Mouse (Mus musculus) liver, adult 2 months (tissue): ENCODE measurements at regions not wholly inside any gene's neighbourhood (a gene's known extent, or its start where the extent isn't known, plus 50 kb on each side); places are given as distances from the start of the nearest gene placed in this dataset.

Experiments
- DNase-seq: peaks from one replicate; pipeline ENCODE4 v3.0.0-alpha.2; 2011; ENCODE audit warnings: low read depth, low spot score; ENCODE audit errors: extremely low read depth
- H3K27ac ChIP-seq: fragments of 200-500 bp; replicated peaks from 2 replicates; pipeline ENCODE4 v1.5.1; 2012; ENCODE audit warnings: low read depth, mild to moderate bottlenecking, control low read depth, inconsistent platforms, low read length; ENCODE audit not compliant: insufficient read depth
- H3K27me3 ChIP-seq: fragments of 200-500 bp; 2 replicates; pipeline ENCODE4 v1.6.1; 2012; ENCODE audit warnings: mild to moderate bottlenecking, moderate library complexity, low read length, inconsistent platforms; ENCODE audit not compliant: control insufficient read depth, insufficient read depth
- H3K36me3 ChIP-seq: fragments of 200-500 bp; 2 replicates; pipeline ENCODE4 v1.6.1; 2012; ENCODE audit warnings: low read length, inconsistent platforms; ENCODE audit not compliant: control insufficient read depth, insufficient read depth
- H3K4me1 ChIP-seq: fragments of 200-500 bp; 2 replicates; pipeline ENCODE4 v1.6.1; 2011; ENCODE audit warnings: low read length; ENCODE audit not compliant: control insufficient read depth, insufficient read depth
- H3K4me3 ChIP-seq: fragments of 200-500 bp; 2 replicates; pipeline ENCODE4 v1.5.1; 2011; ENCODE audit warnings: low read depth, mild to moderate bottlenecking, control low read depth, low read length, moderate library complexity; ENCODE audit not compliant: insufficient read depth
- H3K79me2 ChIP-seq: fragments of 200-500 bp; 2 replicates; pipeline ENCODE4 v1.6.1; 2012; ENCODE audit warnings: inconsistent platforms, mild to moderate bottlenecking, low read length, moderate library complexity; ENCODE audit not compliant: control insufficient read depth, insufficient read depth
- H3K9ac ChIP-seq: fragments of 200-500 bp; 2 replicates; pipeline ENCODE4 v1.6.1; 2012; ENCODE audit warnings: low read depth, mild to moderate bottlenecking, control low read depth, inconsistent platforms, low read length
- CTCF ChIP-seq: fragments of 200-500 bp; IDR thresholded peaks from 2 replicates; pipeline ENCODE4 v1.5.1; 2011; ENCODE audit warnings: low read depth, low read length, control low read depth
- POLR2A ChIP-seq: fragments of 200-500 bp; IDR thresholded peaks from 2 replicates; pipeline ENCODE4 v1.6.1; 2011; ENCODE audit warnings: low read length, control low read depth; ENCODE audit not compliant: insufficient read depth; ENCODE audit errors: extremely low read depth
- WGBS: fragments of 180-500 bp; shearing (Covaris S2); methylation state at CpG from one replicate; pipeline ENCODE4 v1.1.7; 2018; 5-methylcytosine and 5-hydroxymethylcytosine counted together

GRCm38 (mm10) chr10:67731577-67731976 lies 180.9 kb downstream of the Zfp365 start:
- Histone ChIP-seq H3K79me2 (no peaks in the 10 kb centered on the region), H3K4me3 (no peak overlapping the region), H3K27me3 (no peaks in the 10 kb centered on the region; the same call in 1 of the 2 replicates), H3K4me1 (no peaks in the 10 kb centered on the region), H3K36me3 (no peaks in the 10 kb centered on the region), H3K27ac (no peak overlapping the region), H3K9ac (no peak overlapping the region)
- 84% methylated on average over 9 of the region's 9 CpGs for WGBS
- TF ChIP-seq CTCF (no peak), POLR2A (no peak)
- no peak for DNase-seq

DNA sequence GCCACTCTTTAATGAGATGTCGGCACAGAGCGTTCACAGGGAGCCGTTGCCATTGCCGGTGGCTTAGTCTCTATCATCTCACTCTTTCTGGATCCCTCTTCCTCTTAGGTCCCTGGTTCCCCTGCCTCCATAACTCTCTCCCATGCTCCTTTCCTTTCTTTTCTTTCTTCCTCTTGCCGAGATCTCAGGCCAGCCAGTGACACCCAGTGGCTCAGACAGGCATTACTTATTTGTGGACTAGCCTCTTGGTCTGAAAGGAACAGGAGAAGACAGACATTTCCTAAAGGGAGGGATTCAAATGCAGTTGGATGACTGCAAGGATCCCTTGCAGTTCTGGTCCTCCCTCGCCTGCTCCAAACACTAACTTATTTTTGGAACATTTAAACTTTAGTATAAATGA lies 180.5 kb upstream of the Ado start:
- no peaks in the 10 kb centered on the region for H3K4me1 ChIP-seq
- peak; percentile 17 for DNase-seq
- TF ChIP-seq CTCF (peak; percentile 62), POLR2A (no peak)
- no peak overlapping the region for H3K9ac ChIP-seq
- H3K79me2 ChIP-seq, result no peaks in the 10 kb centered on the region
- no peak overlapping the region for H3K4me3 ChIP-seq
- H3K27me3 ChIP-seq, result no peaks in the 10 kb centered on the region; the same call in 1 of the 2 replicates
- no peak overlapping the region for H3K27ac ChIP-seq
- WGBS, result 47% methylated on average over 6 of the region's 6 CpGs
- no peaks in the 10 kb centered on the region for H3K36me3 ChIP-seq

GRCm38 (mm10) chr10:67727580-67727979 lies 178.8 kb upstream of the Ado start:
- no peak overlapping the region for H3K27ac ChIP-seq
- no peak for DNase-seq
- H3K27me3 ChIP-seq, result no peaks in the 10 kb centered on the region; the same call in 1 of the 2 replicates
- TF ChIP-seq CTCF (no peak), POLR2A (no peak)
- H3K79me2 ChIP-seq, result no peaks in the 10 kb centered on the region
- WGBS, result 92% methylated on average over 4 of the region's 4 CpGs
- H3K36me3 ChIP-seq, result no peaks in the 10 kb centered on the region
- no peaks in the 10 kb centered on the region for H3K4me1 ChIP-seq
- no peak overlapping the region for H3K4me3 ChIP-seq
- H3K9ac ChIP-seq, result no peak overlapping the region

GRCm38 (mm10) chr10:67726796-67727195 lies 178.0 kb upstream of the Ado start:
- WGBS, result 91% methylated on average over 6 of the region's 6 CpGs
- H3K27me3 ChIP-seq, result no peaks in the 10 kb centered on the region; the same call in 1 of the 2 replicates
- no peak overlapping the region for H3K27ac ChIP-seq
- H3K9ac ChIP-seq, result no peak overlapping the region
- no peaks in the 10 kb centered on the region for H3K36me3 ChIP-seq
- no peaks in the 10 kb centered on the region for H3K79me2 ChIP-seq
- no peaks in the 10 kb centered on the region for H3K4me1 ChIP-seq
- TF ChIP-seq CTCF (no peak), POLR2A (no peak)
- DNase-seq, result no peak
- H3K4me3 ChIP-seq, result no peak overlapping the region

GRCm38 (mm10) chr10:67726351-67726750 lies 177.6 kb upstream of the Ado start:
- WGBS, result 75% methylated on average over 7 of the region's 7 CpGs

GRCm38 (mm10) chr10:67721787-67722186 lies 173.0 kb upstream of the Ado start:
- H3K4me3 ChIP-seq, result no peak overlapping the region
- no peaks in the 10 kb centered on the region for H3K79me2 ChIP-seq
- H3K4me1 ChIP-seq, result no peaks in the 10 kb centered on the region
- no peak overlapping the region for H3K27ac ChIP-seq
- no peaks in the 10 kb centered on the region for H3K36me3 ChIP-seq
- H3K27me3 ChIP-seq, result no peaks in the 10 kb centered on the region
- H3K9ac ChIP-seq, result no peak overlapping the region
- DNase-seq, result no peak
- 50% methylated on average over 5 of the region's 5 CpGs for WGBS
- TF ChIP-seq POLR2A (no peak), CTCF (peak; percentile 37)

More at GRCm38 (mm10) chr10:67726351-67726750, 177.6 kb upstream of the Ado start:
- Histone ChIP-seq H3K4me3 (no peak overlapping the region), H3K9ac (no peak overlapping the region), H3K4me1 (no peaks in the 10 kb centered on the region), H3K27me3 (no peaks in the 10 kb centered on the region), H3K27ac (no peak overlapping the region), H3K36me3 (no peaks in the 10 kb centered on the region), H3K79me2 (no peaks in the 10 kb centered on the region)
- DNase-seq, result no peak
- TF ChIP-seq POLR2A, result no peak
- no peak for TF ChIP-seq CTCF
